Mouse (Mus musculus) MEL (cell line): Measurements from ENCODE around the gene Vars. TPM values are rescaled to one million over a fixed set of nuclear protein-coding genes. Genes with fewer than 3 reads are reported as not detected.

ENCODE experiments used
- DNase-seq: peaks from one replicate; pipeline ENCODE4 v3.0.0; 2011; ENCODE audit warnings: low read depth, low spot score
- H3K27ac ChIP-seq: 2 replicates; pipeline ENCODE4 v1.5.1; 2012; ENCODE audit warnings: low read depth, mild to moderate bottlenecking, control low read depth, low read length, moderate library complexity; ENCODE audit not compliant: control insufficient read depth
- H3K27me3 ChIP-seq, 2 experiments: fragments of 150-350 bp in 1 of 2; sonication (generic) in 1 of 2; 2 replicates each; pipeline ENCODE4 v1.6.1; 2012; ENCODE audit warnings: low read length in 2 of 2, mild to moderate bottlenecking in 2 of 2, improper control_type of control experiment in 1 of 2, moderate library complexity in 1 of 2; ENCODE audit not compliant: insufficient read depth in 2 of 2, control insufficient read depth in 1 of 2
- H3K36me3 ChIP-seq, 2 experiments: 2 replicates each; pipeline ENCODE4 v1.6.1; 2012 to 2014; ENCODE audit warnings: low read length in 2 of 2, improper control_type of control experiment in 1 of 2, inconsistent platforms in 1 of 2, mild to moderate bottlenecking in 1 of 2; ENCODE audit not compliant: insufficient read depth in 2 of 2, control insufficient read depth in 1 of 2
- H3K4me1 ChIP-seq, 2 experiments: fragments of 150-350 bp in 1 of 2; sonication (generic) in 1 of 2; 2 replicates each; pipeline ENCODE4 v1.6.1; 2012; ENCODE audit warnings: low read length in 2 of 2, improper control_type of control experiment in 1 of 2, mild to moderate bottlenecking in 1 of 2; ENCODE audit not compliant: insufficient read depth in 2 of 2, control insufficient read depth in 1 of 2
- H3K4me3 ChIP-seq, 2 experiments: fragments of 150-350 bp in 1 of 2; sonication (generic) in 1 of 2; 2 replicates each; pipeline ENCODE4 v1.5.1; 2012; ENCODE audit warnings: low read depth in 2 of 2, low read length in 2 of 2, mild to moderate bottlenecking in 2 of 2, moderate library complexity in 2 of 2, control low read depth in 1 of 2, improper control_type of control experiment in 1 of 2; ENCODE audit not compliant: control insufficient read depth in 1 of 2, insufficient read depth in 1 of 2
- H3K79me2 ChIP-seq: 2 replicates; pipeline ENCODE4 v1.6.1; 2012; ENCODE audit warnings: mild to moderate bottlenecking, low read length, moderate library complexity; ENCODE audit not compliant: control insufficient read depth, poor library complexity, insufficient read depth
- H3K9ac ChIP-seq: 2 replicates; pipeline ENCODE4 v1.6.1; 2012; ENCODE audit warnings: low read depth, mild to moderate bottlenecking, control low read depth, low read length, moderate library complexity; ENCODE audit not compliant: control insufficient read depth, poor library complexity, severe bottlenecking
- H3K9me3 ChIP-seq: fragments of 150-350 bp; sonication (generic); replicated peaks from 2 replicates; pipeline ENCODE4 v1.6.1; 2012; ENCODE audit warnings: mild to moderate bottlenecking, low read length, improper control_type of control experiment, moderate library complexity; ENCODE audit not compliant: insufficient read depth
- CHD1 ChIP-seq: IDR thresholded peaks from 2 replicates; pipeline ENCODE4 v1.6.1; 2012; ENCODE audit warnings: low read depth, mild to moderate bottlenecking, inconsistent platforms, low read length, improper control_type of control experiment
- CHD2 ChIP-seq: IDR thresholded peaks from 2 replicates; pipeline ENCODE4 v1.6.1; 2011; ENCODE audit warnings: low read length, improper control_type of control experiment
- CTCF ChIP-seq, 3 experiments: IDR thresholded peaks in 2 of 3; conservative IDR thresholded peaks in 1 of 3; 2 replicates each; pipeline ENCODE4 v1.5.1; 2011 to 2012; ENCODE audit warnings: low read length in 3 of 3, low read depth in 2 of 3, mild to moderate bottlenecking in 2 of 3, improper control_type of control experiment in 1 of 3, inconsistent platforms in 1 of 3, mixed read lengths in 1 of 3, moderate library complexity in 1 of 3; ENCODE audit not compliant: control insufficient read depth in 1 of 3, insufficient read depth in 1 of 3, poor library complexity in 1 of 3, severe bottlenecking in 1 of 3
- E2F4 ChIP-seq: IDR thresholded peaks from 2 replicates; pipeline ENCODE4 v1.6.1; 2011; ENCODE audit warnings: low read depth, low read length, improper control_type of control experiment, borderline replicate concordance
- EP300 ChIP-seq, 2 experiments: IDR thresholded peaks; 2 replicates each; pipeline ENCODE4 v1.6.1; 2011; ENCODE audit warnings: improper control_type of control experiment in 2 of 2, low read length in 2 of 2, low read depth in 1 of 2, mild to moderate bottlenecking in 1 of 2
- ETS1 ChIP-seq: IDR thresholded peaks from 2 replicates; pipeline ENCODE4 v1.6.1; 2012; ENCODE audit warnings: low read depth, mild to moderate bottlenecking, inconsistent platforms, low read length, improper control_type of control experiment, moderate library complexity
- GABPA ChIP-seq: IDR thresholded peaks from 2 replicates; pipeline ENCODE4 v1.6.1; 2012; ENCODE audit warnings: low read depth, mild to moderate bottlenecking, inconsistent platforms, low read length, improper control_type of control experiment, moderate library complexity
- JUND ChIP-seq: IDR thresholded peaks from 2 replicates; pipeline ENCODE4 v1.6.1; 2011; ENCODE audit warnings: low read depth, mild to moderate bottlenecking, improper control_type of control experiment, low read length
- MAFK ChIP-seq: IDR thresholded peaks from 2 replicates; pipeline ENCODE4 v1.6.1; 2011; ENCODE audit warnings: low read depth, mild to moderate bottlenecking, low read length, improper control_type of control experiment, borderline replicate concordance
- MAZ ChIP-seq: IDR thresholded peaks from 2 replicates; pipeline ENCODE4 v1.6.1; 2012; ENCODE audit warnings: low read depth, mild to moderate bottlenecking, inconsistent platforms, low read length, improper control_type of control experiment
- MEF2A ChIP-seq: IDR thresholded peaks from 2 replicates; pipeline ENCODE4 v1.6.1; 2014; ENCODE audit warnings: low read depth, mild to moderate bottlenecking, inconsistent platforms, low read length, improper control_type of control experiment; ENCODE audit not compliant: poor library complexity, insufficient replicate concordance, severe bottlenecking; ENCODE audit errors: extremely low read depth
- MXI1 ChIP-seq: IDR thresholded peaks from 2 replicates; pipeline ENCODE4 v1.6.1; 2011; ENCODE audit warnings: mild to moderate bottlenecking, low read depth, low read length, improper control_type of control experiment
- NRF1 ChIP-seq: IDR thresholded peaks from 2 replicates; pipeline ENCODE4 v1.6.1; 2014; ENCODE audit warnings: low read depth, mild to moderate bottlenecking, inconsistent platforms, low read length, improper control_type of control experiment, moderate library complexity; ENCODE audit not compliant: poor library complexity, insufficient read depth, severe bottlenecking
- POLR2A ChIP-seq, 2 experiments: IDR thresholded peaks; 2 replicates each; pipeline ENCODE4 v1.6.1; 2011 to 2012; ENCODE audit warnings: low read length in 2 of 2, mild to moderate bottlenecking in 2 of 2, control low read depth in 1 of 2, improper control_type of control experiment in 1 of 2, low read depth in 1 of 2, moderate library complexity in 1 of 2; ENCODE audit not compliant: control insufficient read depth in 1 of 2, insufficient read depth in 1 of 2, poor library complexity in 1 of 2
- POLR2AphosphoS2 ChIP-seq: IDR thresholded peaks from 2 replicates; pipeline ENCODE4 v1.6.1; 2011; ENCODE audit warnings: low read length, improper control_type of control experiment
- RAD21 ChIP-seq: IDR thresholded peaks from 2 replicates; pipeline ENCODE4 v1.6.1; 2011; ENCODE audit warnings: mild to moderate bottlenecking, low read depth, low read length, improper control_type of control experiment
- SMC3 ChIP-seq: IDR thresholded peaks from 2 replicates; pipeline ENCODE4 v1.6.1; 2011; ENCODE audit warnings: low read depth, low read length, improper control_type of control experiment
- UBTF ChIP-seq: IDR thresholded peaks from 2 replicates; pipeline ENCODE4 v1.6.1; 2012; ENCODE audit warnings: low read depth, mild to moderate bottlenecking, inconsistent platforms, low read length, improper control_type of control experiment, moderate library complexity, borderline replicate concordance; ENCODE audit not compliant: insufficient read depth
- USF2 ChIP-seq, 2 experiments: IDR thresholded peaks; 2 replicates each; pipeline ENCODE4 v1.6.1; 2011 to 2012; ENCODE audit warnings: improper control_type of control experiment in 2 of 2, low read length in 2 of 2, borderline replicate concordance in 1 of 2, inconsistent platforms in 1 of 2, low read depth in 1 of 2, mild to moderate bottlenecking in 1 of 2; ENCODE audit not compliant: insufficient read depth in 1 of 2
- ZMIZ1 ChIP-seq: IDR thresholded peaks from 2 replicates; pipeline ENCODE4 v1.6.1; 2012; ENCODE audit warnings: low read depth, mild to moderate bottlenecking, inconsistent platforms, low read length, improper control_type of control experiment, moderate library complexity
- polyA plus RNA-seq, 2 experiments: library from polyadenylated mRNA; stranded (reverse) in 1 of 2; unstranded in 1 of 2; fragments of >175 nt in 1 of 2; fragments of >200 nt in 1 of 2; gene quantifications; 2 replicates each; pipeline versions ENCODE4 v1.2.1 to v1.2.4; 2012; ENCODE audit warnings: low replicate concordance in 2 of 2, low read depth in 1 of 2; ENCODE audit not compliant: insufficient read length in 2 of 2, insufficient read depth in 1 of 2, missing spikeins in 1 of 2
- total RNA-seq: library from RNA; depleted of rRNA; stranded (reverse); fragments of 300-350 nt; gene quantifications from 2 replicates; pipeline ENCODE4 v1.2.3, GENCODE M21; 2012

Gene Vars
- total and polyA plus RNA-seq, 3 experiments, result 149 to 251 TPM; not detected in 1

GRCm38 (mm10) chr17:35055691-35056495 is 55.1 kb downstream of the Vars start:
- H3K27ac ChIP-seq, result no peak overlapping the region; the same call in 1 of the 2 replicates
- H3K79me2 ChIP-seq, result peaks cover 29% of the 10 kb centered on the region
- H3K36me3 ChIP-seq, result peaks cover 16 to 20% of the 10 kb centered on the region in 2 experiments
- peaks cover 0 to 12% of the 10 kb centered on the region in 2 experiments; a peak in 3 of 4 replicates for H3K4me1 ChIP-seq
- no peaks in the 10 kb centered on the region for H3K9me3 ChIP-seq
- H3K9ac ChIP-seq, result no peak overlapping the region
- no peak for TF ChIP-seq MAFK
- TF ChIP-seq RAD21, result no peak
- no peak for TF ChIP-seq EP300 (IDR thresholded peaks at IDR 0.05; ENCODE audit: low read depth in 1 of 2, low read length in 2 of 2)
- no peak for TF ChIP-seq NRF1
- TF ChIP-seq MAZ, result no peak
- no peak for TF ChIP-seq MEF2A
- no peak for TF ChIP-seq SMC3
- no peak for TF ChIP-seq POLR2AphosphoS2
- TF ChIP-seq USF2 (IDR thresholded peaks at IDR 0.05; ENCODE audit: borderline replicate concordance in 1 of 2, insufficient read depth in 1 of 2, low read depth in 1 of 2, low read length in 2 of 2), result no peak
- TF ChIP-seq ZMIZ1, result no peak
- no peak for TF ChIP-seq POLR2A (IDR thresholded peaks at IDR 0.05; ENCODE audit: control insufficient read depth in 1 of 2, insufficient read depth in 1 of 2, low read depth in 1 of 2, low read length in 2 of 2, poor library complexity in 1 of 2)
- TF ChIP-seq JUND, result no peak
- TF ChIP-seq GABPA, result no peak
- TF ChIP-seq CHD2, result no peak
- TF ChIP-seq ETS1, result no peak
- no peak for TF ChIP-seq CTCF (IDR thresholded peaks at IDR 0.05 in 2 of 3, conservative IDR thresholded peaks at IDR 0.05 in 1 of 3; ENCODE audit: control insufficient read depth in 1 of 3, insufficient read depth in 1 of 3, low read depth in 2 of 3, low read length in 3 of 3, poor library complexity in 1 of 3, severe bottlenecking in 1 of 3)
- no peak for TF ChIP-seq MXI1
- TF ChIP-seq CHD1, result no peak
- TF ChIP-seq E2F4, result no peak
- TF ChIP-seq UBTF, result no peak
- no peaks in the 10 kb centered on the region for H3K27me3 ChIP-seq
- no peak for DNase-seq
- H3K4me3 ChIP-seq, result no peak overlapping the region
